Mouse (Mus musculus) CH12.LX (cell line): ENCODE measurements around the gene Cfl2. TPM values are rescaled to one million over a fixed set of nuclear protein-coding genes. Genes with fewer than 3 reads are reported as not detected.

ENCODE experiments used
- DNase-seq: peaks from one replicate; pipeline ENCODE4 v3.0.0-alpha.2; 2013; ENCODE audit errors: extremely low read depth
- H3K27ac ChIP-seq: 2 replicates; pipeline ENCODE4 v1.5.1; 2012; ENCODE audit warnings: low read depth, mild to moderate bottlenecking, control low read depth, moderate library complexity; ENCODE audit not compliant: insufficient read depth
- H3K27me3 ChIP-seq: replicated peaks from 2 replicates; pipeline ENCODE3; 2012; ENCODE audit warnings: inconsistent platforms
- H3K36me3 ChIP-seq, 2 experiments: replicated peaks in 1 of 2; 2 replicates each; pipeline versions ENCODE3 to v1.6.1; 2012; ENCODE audit warnings: inconsistent platforms in 1 of 2, low read length in 1 of 2, mild to moderate bottlenecking in 1 of 2, mixed read lengths in 1 of 2, moderate library complexity in 1 of 2; ENCODE audit not compliant: control insufficient read depth in 1 of 2, insufficient read depth in 1 of 2
- H3K4me1 ChIP-seq, 2 experiments: 2 replicates each; pipeline ENCODE4 v1.6.1; 2012; ENCODE audit warnings: inconsistent platforms in 1 of 2, moderate library complexity in 1 of 2; ENCODE audit not compliant: insufficient read depth in 2 of 2, control insufficient read depth in 1 of 2
- H3K4me2 ChIP-seq: 2 replicates; pipeline ENCODE4 v1.6.1; 2012; ENCODE audit warnings: low read depth, mild to moderate bottlenecking, control low read depth; ENCODE audit not compliant: poor library complexity, insufficient read depth, severe bottlenecking
- H3K4me3 ChIP-seq, 3 experiments: fragments of 150-350 bp in 1 of 3; sonication (generic) in 1 of 3; replicated peaks in 1 of 3; 2 replicates each; pipeline versions ENCODE3 to v1.5.1; 2011 to 2012; ENCODE audit warnings: low read depth in 2 of 3, low read length in 2 of 3, mild to moderate bottlenecking in 2 of 3, moderate library complexity in 2 of 3, control low read depth in 1 of 3, improper control_type of control experiment in 1 of 3, inconsistent platforms in 1 of 3, mixed read lengths in 1 of 3; ENCODE audit not compliant: poor library complexity in 1 of 3
- H3K79me2 ChIP-seq: replicated peaks from 2 replicates; pipeline ENCODE4 v1.6.1; 2012; ENCODE audit warnings: mild to moderate bottlenecking, moderate library complexity; ENCODE audit not compliant: control insufficient read depth, poor library complexity, insufficient read depth, severe bottlenecking; ENCODE audit errors: extremely low read depth
- H3K9ac ChIP-seq: 2 replicates; pipeline ENCODE4 v1.6.1; 2012; ENCODE audit warnings: low read depth, mild to moderate bottlenecking, control low read depth, moderate library complexity; ENCODE audit not compliant: insufficient read depth
- H3K9me3 ChIP-seq: replicated peaks from 2 replicates; pipeline ENCODE3; 2012; ENCODE audit warnings: low read length, inconsistent platforms, mixed read lengths
- CHD2 ChIP-seq: IDR thresholded peaks from 2 replicates; pipeline ENCODE4 v1.6.1; 2011; ENCODE audit warnings: low read length, improper control_type of control experiment
- CTCF ChIP-seq, 2 experiments: IDR thresholded peaks in 1 of 2; conservative IDR thresholded peaks in 1 of 2; 2 replicates each; pipeline ENCODE4 v1.5.1; 2011 to 2012; ENCODE audit warnings: low read depth in 2 of 2, low read length in 2 of 2, improper control_type of control experiment in 1 of 2, inconsistent platforms in 1 of 2, mild to moderate bottlenecking in 1 of 2, moderate library complexity in 1 of 2
- E2F4 ChIP-seq: IDR thresholded peaks from 2 replicates; pipeline ENCODE4 v1.6.1; 2011; ENCODE audit warnings: low read depth, low read length, improper control_type of control experiment; ENCODE audit not compliant: insufficient replicate concordance
- EP300 ChIP-seq: IDR thresholded peaks from 2 replicates; pipeline ENCODE4 v1.6.1; 2011; ENCODE audit warnings: low read length, improper control_type of control experiment
- ETS1 ChIP-seq: conservative IDR thresholded peaks from 2 replicates; pipeline ENCODE4 v1.6.1; 2012; ENCODE audit warnings: low read depth, mild to moderate bottlenecking, inconsistent platforms, low read length, improper control_type of control experiment, moderate library complexity
- GABPA ChIP-seq: IDR thresholded peaks from 2 replicates; pipeline ENCODE4 v1.6.1; 2012; ENCODE audit warnings: low read depth, low read length, improper control_type of control experiment, inconsistent platforms; ENCODE audit not compliant: insufficient replicate concordance
- HCFC1 ChIP-seq: IDR thresholded peaks from 2 replicates; pipeline ENCODE4 v1.6.1; 2012; ENCODE audit warnings: low read depth, mild to moderate bottlenecking, inconsistent platforms, low read length, improper control_type of control experiment
- JUN ChIP-seq: IDR thresholded peaks from 2 replicates; pipeline ENCODE4 v1.6.1; 2011; ENCODE audit warnings: low read depth, mild to moderate bottlenecking, low read length, improper control_type of control experiment, moderate library complexity; ENCODE audit not compliant: insufficient read depth
- JUND ChIP-seq: conservative IDR thresholded peaks from 2 replicates; pipeline ENCODE4 v1.6.1; 2011; ENCODE audit warnings: low read depth, low read length, improper control_type of control experiment
- MAFK ChIP-seq: IDR thresholded peaks from 2 replicates; pipeline ENCODE4 v1.6.1; 2011; ENCODE audit warnings: low read length, improper control_type of control experiment; ENCODE audit not compliant: insufficient replicate concordance
- MAX ChIP-seq: IDR thresholded peaks from 2 replicates; pipeline ENCODE4 v1.6.1; 2011; ENCODE audit warnings: low read length, improper control_type of control experiment
- MEF2A ChIP-seq: IDR thresholded peaks from 2 replicates; pipeline ENCODE4 v1.6.1; 2014; ENCODE audit warnings: low read depth, mild to moderate bottlenecking, inconsistent platforms, low read length, improper control_type of control experiment, borderline replicate concordance
- MXI1 ChIP-seq: IDR thresholded peaks from 2 replicates; pipeline ENCODE4 v1.6.1; 2011; ENCODE audit warnings: mild to moderate bottlenecking, low read depth, low read length, improper control_type of control experiment
- MYC ChIP-seq: IDR thresholded peaks from 2 replicates; pipeline ENCODE4 v1.6.1; 2011; ENCODE audit warnings: low read depth, mild to moderate bottlenecking, improper control_type of control experiment, low read length
- NELFE ChIP-seq: IDR thresholded peaks from 2 replicates; pipeline ENCODE4 v1.6.1; 2011; ENCODE audit warnings: low read depth, low read length, improper control_type of control experiment
- NRF1 ChIP-seq: IDR thresholded peaks from 2 replicates; pipeline ENCODE4 v1.6.1; 2014; ENCODE audit warnings: low read depth, mild to moderate bottlenecking, inconsistent platforms, low read length, improper control_type of control experiment, moderate library complexity
- POLR2A ChIP-seq: IDR thresholded peaks from 2 replicates; pipeline ENCODE4 v1.6.1; 2011; ENCODE audit warnings: low read depth, mild to moderate bottlenecking, improper control_type of control experiment, low read length
- RAD21 ChIP-seq: IDR thresholded peaks from 2 replicates; pipeline ENCODE4 v1.6.1; 2011; ENCODE audit warnings: low read depth, mild to moderate bottlenecking, low read length, improper control_type of control experiment, moderate library complexity
- TBP ChIP-seq: conservative IDR thresholded peaks from 2 replicates; pipeline ENCODE4 v1.6.1; 2011; ENCODE audit warnings: low read depth, low read length, improper control_type of control experiment
- UBTF ChIP-seq: IDR thresholded peaks from 2 replicates; pipeline ENCODE4 v1.6.1; 2012; ENCODE audit warnings: low read depth, mild to moderate bottlenecking, inconsistent platforms, low read length, improper control_type of control experiment, moderate library complexity
- USF1 ChIP-seq: IDR thresholded peaks from 2 replicates; pipeline ENCODE4 v1.6.1; 2014; ENCODE audit warnings: low read depth, mild to moderate bottlenecking, inconsistent platforms, low read length, improper control_type of control experiment
- USF2 ChIP-seq: conservative IDR thresholded peaks from 2 replicates; pipeline ENCODE4 v1.6.1; 2011; ENCODE audit warnings: low read depth, low read length, improper control_type of control experiment
- ZC3H11A ChIP-seq: IDR thresholded peaks from 2 replicates; pipeline ENCODE4 v1.6.1; 2012; ENCODE audit warnings: low read depth, mild to moderate bottlenecking, inconsistent platforms, low read length, improper control_type of control experiment
- ZKSCAN1 ChIP-seq: IDR thresholded peaks from 2 replicates; pipeline ENCODE4 v1.6.1; 2012; ENCODE audit warnings: low read depth, inconsistent platforms, low read length, improper control_type of control experiment, borderline replicate concordance
- ZMIZ1 ChIP-seq: IDR thresholded peaks from 2 replicates; pipeline ENCODE4 v1.6.1; 2012; ENCODE audit warnings: low read depth, mild to moderate bottlenecking, inconsistent platforms, low read length, improper control_type of control experiment
- dilution Hi-C: fragments of 300-500 bp; cut with MboI; formaldehyde crosslinking; loops from 2 replicates; pipeline ENCODE4 v1.14.3; 2020; ENCODE audit warnings: low sequenced_read_pairs; ENCODE audit not compliant: extremely low pct_unique_long_range_greater_than_20kb, extremely low pct_ligation_motif_present
- in situ Hi-C: fragments of 300-500 bp; cut with MboI; formaldehyde crosslinking; loops from 3 replicates; pipeline ENCODE4 v1.14.3; 2019; ENCODE audit warnings: low sequenced_read_pairs, low pct_ligation_motif_present, low pct_unique_long_range_greater_than_20kb, mixed read lengths
- polyA plus RNA-seq: library from polyadenylated mRNA; unstranded; fragments of >175 nt; gene quantifications from 2 replicates; pipeline ENCODE4 v1.2.1, GENCODE M21; 2012; ENCODE audit warnings: low read depth; ENCODE audit not compliant: insufficient read length
- total RNA-seq, 2 experiments: library from RNA; depleted of rRNA; stranded (reverse); fragments of 300-350 nt in 1 of 2; fragments of >200 nt in 1 of 2; gene quantifications; 2 replicates each; pipeline ENCODE4 v1.2.3; 2012 to 2014

The Cfl2 gene
- total and polyA plus RNA-seq, 3 experiments = 6.1 to 25.2 (median 13.8) TPM

GRCm38 (mm10) chr12:54841576-54841975, 21.1 kb downstream of the Cfl2 start:
- no peak overlapping the region for H3K27ac ChIP-seq
- no peaks in the 10 kb centered on the region for H3K36me3 ChIP-seq
- no peak overlapping the region for H3K4me3 ChIP-seq
- no peak overlapping the region for H3K9ac ChIP-seq
- no peaks in the 10 kb centered on the region for H3K9me3 ChIP-seq
- dilution Hi-C loops (no loop called here), in situ Hi-C loops (no loop called here)
- H3K4me1 ChIP-seq = peaks cover 3 to 9% of the 10 kb centered on the region in 2 experiments; a peak in 2 of 4 replicates
- no peak for TF ChIP-seq MEF2A
- TF ChIP-seq ZMIZ1 = no peak
- TF ChIP-seq MYC = no peak
- TF ChIP-seq UBTF = no peak
- TF ChIP-seq HCFC1 = no peak
- TF ChIP-seq NRF1 = no peak
- no peak for TF ChIP-seq EP300
- TF ChIP-seq ZKSCAN1 = no peak
- no peak for TF ChIP-seq USF1
- TF ChIP-seq CHD2 = no peak
- TF ChIP-seq TBP = no peak
- TF ChIP-seq JUND = no peak
- TF ChIP-seq CTCF (conservative IDR thresholded peaks at IDR 0.05 in 1 of 2, IDR thresholded peaks at IDR 0.05 in 1 of 2; ENCODE audit: low read depth in 2 of 2, low read length in 2 of 2) = no peak
- no peak for TF ChIP-seq USF2
- TF ChIP-seq JUN = no peak
- no peak for TF ChIP-seq POLR2A
- H3K27me3 ChIP-seq = no peaks in the 10 kb centered on the region
- H3K79me2 ChIP-seq = no peaks in the 10 kb centered on the region
- DNase-seq = no peak
- H3K4me2 ChIP-seq = no peak overlapping the region

- no peak for TF ChIP-seq MAFK
- no peak for TF ChIP-seq E2F4
- TF ChIP-seq MXI1 = no peak
- no peak for TF ChIP-seq UBTF
- no peak for TF ChIP-seq GABPA
- no peak for TF ChIP-seq CHD2
- no peak for TF ChIP-seq MYC
- no peak for TF ChIP-seq RAD21
- no peak for TF ChIP-seq ZC3H11A
- TF ChIP-seq ETS1 = no peak
- no peak for TF ChIP-seq MEF2A
- no peak for TF ChIP-seq NELFE
- no peak for TF ChIP-seq MAX
- H3K4me2 ChIP-seq = no peak overlapping the region
- H3K9ac ChIP-seq = no peak overlapping the region
- H3K79me2 ChIP-seq = no peaks in the 10 kb centered on the region
- no peaks in the 10 kb centered on the region for H3K9me3 ChIP-seq
- dilution Hi-C loops (no loop called here), in situ Hi-C loops (loop anchor here (5.0 kb wide), 1 partner anchor 37 kb away; no protein-coding TSS in a partner anchor)
- H3K27me3 ChIP-seq = no peaks in the 10 kb centered on the region
- no peak overlapping the region for H3K27ac ChIP-seq
- no peak overlapping the region for H3K4me3 ChIP-seq
- peaks cover 11 to 14% of the 10 kb centered on the region in 2 experiments for H3K4me1 ChIP-seq
- no peaks in the 10 kb centered on the region for H3K36me3 ChIP-seq
- DNase-seq = no peak
Observed at GRCm38 (mm10) chr12:54839815-54840214, 22.9 kb downstream of the Cfl2 start.
